1 mouse cellular context compared by ENCODE assay signal in genomic region chr9:46015831-46016230, GRCm38 (mm10).
TF ChIP-seq lines count a peak whose summit lies in the region.

No protein-coding gene starts in this region.

TF ChIP-seq in MEL, 35 proteins besides CTCF, POLR2A, EP300 and RAD21 (continued from another document):
- no peak for TF ChIP-seq E2F4 (IDR thresholded peaks at IDR 0.05; ENCODE audit: borderline replicate concordance, low read depth, low read length)
- TF ChIP-seq ZNF384 (IDR thresholded peaks at IDR 0.05; ENCODE audit: low read depth, low read length), result no peak
